Mouse (Mus musculus) lung, postnatal 0 days (tissue): ENCODE measurements around the gene Dhx29.

ENCODE experiments used
- CTCF ChIP-seq: IDR thresholded peaks from 2 replicates; pipeline ENCODE4 v1.5.1; 2016; ENCODE audit warnings: antibody characterized with exemption, mild to moderate bottlenecking
- EP300 ChIP-seq: IDR thresholded peaks from 2 replicates; pipeline ENCODE4 v1.6.1; 2016; ENCODE audit warnings: antibody characterized with exemption, mild to moderate bottlenecking, control low read depth

GRCm38 (mm10) chr13:112925266-112925665 is 2.0 kb upstream of the Dhx29 start:
- TF ChIP-seq CTCF, result no peak
- no peak for TF ChIP-seq EP300
